Mouse (Mus musculus) heart, postnatal 0 days (tissue): Measurements from ENCODE around the gene Nebl.

Source experiments
- CTCF ChIP-seq: IDR thresholded peaks from 2 replicates; pipeline ENCODE4 v1.5.1; 2016; ENCODE audit warnings: antibody characterized with exemption, control low read depth, low read depth
- EP300 ChIP-seq: IDR thresholded peaks from 2 replicates; pipeline ENCODE4 v1.6.1; 2016; ENCODE audit warnings: antibody characterized with exemption, low read depth

GRCm38 (mm10) chr2:17649728-17650127 lies 81.5 kb downstream of the Nebl start:
- TF ChIP-seq CTCF (no peak), EP300 (no peak)
